In genomic region chr8:120244553-120244952, GRCm38 (mm10) we compare ENCODE assay signal across 21 mouse cellular contexts. TPM values are rescaled to one million over a fixed set of nuclear protein-coding genes. Genes with fewer than 3 reads are reported as not detected.
DNase-seq lines count a peak whose midpoint lies in the region; ATAC-seq and TF ChIP-seq lines count a peak whose summit lies in the region.
"Had no signal": no experiment of that assay in that cellular context is flagged by ENCODE, and none has a peak within 500 bp of the region (broad histone marks: within the 10 kb centered on the region; RNA-seq: fewer than 3 reads in every experiment).

No protein-coding gene starts in this region.

- H3K9ac ChIP-seq in heart, adult 2 months (ENCODE audit: low read depth, low read length): no peak overlapping the region
- H3K9ac ChIP-seq in liver, embryonic 14.5 days (replicated peaks): no peak overlapping the region
- no peak overlapping the region for H3K9ac ChIP-seq in liver, embryonic 11.5 days (ENCODE audit: low read depth, low read length)
- H3K9ac ChIP-seq: forebrain, embryonic 15.5 days; heart, embryonic 13.5 days; limb, embryonic 13.5 days had no signal

- no peak for TF ChIP-seq EP300 in heart, adult 2 months (IDR thresholded peaks at IDR 0.05; ENCODE audit: insufficient read depth, low read depth, low read length)
- TF ChIP-seq EP300 in liver, embryonic 14.5 days (IDR thresholded peaks at IDR 0.05; ENCODE audit: low read depth): no peak

- H3K79me2 ChIP-seq in heart, adult 2 months (replicated peaks; ENCODE audit: control insufficient read depth, insufficient read depth, low read length): no peaks in the 10 kb centered on the region; the same call in 1 of the 2 replicates

- no peaks in the 10 kb centered on the region for H3K27me3 ChIP-seq in heart, adult 2 months (ENCODE audit: control insufficient read depth, insufficient read depth, low read length)
- no peaks in the 10 kb centered on the region for H3K27me3 ChIP-seq in liver, embryonic 14.5 days (ENCODE audit: control insufficient read depth, insufficient read depth, low read length)
- no peaks in the 10 kb centered on the region for H3K27me3 ChIP-seq in liver, embryonic 11.5 days (replicated peaks; ENCODE audit: control insufficient read depth, insufficient read depth, low read length)
- H3K27me3 ChIP-seq: forebrain, embryonic 15.5 days; heart, embryonic 13.5 days; limb, embryonic 13.5 days had no signal

- no peak overlapping the region for H3K4me3 ChIP-seq in heart, adult 2 months
- no peak overlapping the region for H3K4me3 ChIP-seq in liver, embryonic 14.5 days (ENCODE audit: insufficient read depth in 1 of 2, low read depth in 2 of 2, low read length in 2 of 2)
- no peak overlapping the region for H3K4me3 ChIP-seq in liver, embryonic 11.5 days (ENCODE audit: low read depth, low read length)
- no peak overlapping the region for H3K4me3 ChIP-seq in bone marrow macrophage, adult 2 months (ENCODE audit: insufficient read depth, low read length)
- H3K4me3 ChIP-seq: forebrain, embryonic 15.5 days; heart, embryonic 13.5 days; limb, embryonic 13.5 days; midbrain, embryonic 10.5 days had no signal

- no peak overlapping the region for H3K27ac ChIP-seq in heart, adult 2 months
- no peak overlapping the region for H3K27ac ChIP-seq in liver, embryonic 14.5 days
- no peak overlapping the region for H3K27ac ChIP-seq in liver, embryonic 11.5 days (ENCODE audit: low read depth, low read length)
- H3K27ac ChIP-seq in bone marrow macrophage, adult 2 months (ENCODE audit: insufficient read depth, low read depth, low read length): no peak overlapping the region
- H3K27ac ChIP-seq: forebrain, embryonic 15.5 days; heart, embryonic 13.5 days; limb, embryonic 13.5 days; midbrain, embryonic 10.5 days had no signal

- DNase-seq in heart, adult 2 months: no peak
- no peak for DNase-seq in heart, postnatal 4 days
- DNase-seq in liver, embryonic 14.5 days (ENCODE audit: low read depth in 3 of 3, low spot score in 3 of 3): no peak
- no peak for DNase-seq in liver, embryonic 11.5 days (ENCODE audit: low spot score)
- DNase-seq in A20 (ENCODE audit: low read depth, low spot score): peak; percentile 47
- no peak for DNase-seq in frontal cortex, adult 2 months (ENCODE audit: extremely low spot score in 1 of 2, low spot score in 1 of 2)
- no peak for DNase-seq in layer of hippocampus, adult 9-11 months
- DNase-seq: adrenal gland, postnatal 25 days; B cell, adult 2 months; cerebellum, adult 9-11 months; gastrocnemius, postnatal 36 days; kidney, adult 8-10 months; lung, postnatal 36 days; retina, postnatal 1 day; thymus, postnatal 25 days had no signal

- no peak for ATAC-seq in liver, embryonic 14.5 days (ENCODE audit: insufficient read depth)
- no peak for ATAC-seq in liver, embryonic 11.5 days (replicated peaks; ENCODE audit: low FRiP score)
- ATAC-seq: activated CD4-positive, CD25-positive, alpha-beta regulatory T cell, adult 4 months; forebrain, embryonic 15.5 days had no signal

- H3K4me1 ChIP-seq in heart, adult 2 months (ENCODE audit: control insufficient read depth, insufficient read depth, low read length): peaks cover 2% of the 10 kb centered on the region
- no peaks in the 10 kb centered on the region for H3K4me1 ChIP-seq in liver, embryonic 14.5 days (replicated peaks; ENCODE audit: control insufficient read depth in 2 of 2, insufficient read depth in 2 of 2, low read length in 1 of 2)
- 0 out of 2 replicates have a peak, but pooled peaks cover under 1% of the 10 kb centered on the region for H3K4me1 ChIP-seq in liver, embryonic 11.5 days (replicated peaks; ENCODE audit: control insufficient read depth, insufficient read depth, low read length)
- H3K4me1 ChIP-seq in bone marrow macrophage, adult 2 months (ENCODE audit: control insufficient read depth, insufficient read depth, low read length): peaks cover 24% of the 10 kb centered on the region
- H3K4me1 ChIP-seq: forebrain, embryonic 15.5 days had no signal

- H3K9me3 ChIP-seq in liver, embryonic 14.5 days (ENCODE audit: control insufficient read depth, low read length): no peaks in the 10 kb centered on the region
- peaks cover 2% of the 10 kb centered on the region; the same call in 1 of the 2 replicates for H3K9me3 ChIP-seq in liver, embryonic 11.5 days (ENCODE audit: control insufficient read depth, low read length)
- H3K9me3 ChIP-seq: forebrain, embryonic 15.5 days had no signal

- TF ChIP-seq CTCF in heart, adult 2 months (IDR thresholded peaks at IDR 0.05): peak; percentile 44
- TF ChIP-seq CTCF in liver, embryonic 14.5 days (IDR thresholded peaks at IDR 0.05; ENCODE audit: low read depth): peak; percentile 46
- peak; percentile 40; the same call in 1 of the 2 replicates for TF ChIP-seq CTCF in bone marrow macrophage, adult 2 months (IDR thresholded peaks at IDR 0.05; ENCODE audit: low read depth, low read length)

- no peaks in the 10 kb centered on the region for H3K36me3 ChIP-seq in heart, adult 2 months (ENCODE audit: control insufficient read depth, insufficient read depth, low read length)
- no peaks in the 10 kb centered on the region for H3K36me3 ChIP-seq in liver, embryonic 14.5 days (replicated peaks; ENCODE audit: control insufficient read depth, insufficient read depth, low read depth)
- peaks cover 4% of the 10 kb centered on the region; the same call in 1 of the 2 replicates for H3K36me3 ChIP-seq in liver, embryonic 11.5 days (ENCODE audit: control insufficient read depth, insufficient read depth, low read length)
- H3K36me3 ChIP-seq: forebrain, embryonic 15.5 days had no signal

- H3K4me2 ChIP-seq in liver, embryonic 14.5 days (ENCODE audit: low read depth): no peak overlapping the region
- no peak overlapping the region for H3K4me2 ChIP-seq in liver, embryonic 11.5 days
- H3K4me2 ChIP-seq: forebrain, embryonic 15.5 days; heart, embryonic 13.5 days; limb, embryonic 13.5 days had no signal

- intact Hi-C loops in heart, adult 2 months (cut with DNase I): no loop called here

- 95% methylated on average over 10 of the region's 10 CpGs for WGBS in heart, adult 2 months
- 78% methylated on average over 10 of the region's 10 CpGs for WGBS in liver, embryonic 14.5 days (ENCODE audit: insufficient replicate concordance)
- 87% methylated on average over 10 of the region's 10 CpGs for WGBS in liver, embryonic 11.5 days

- TF ChIP-seq POLR2A in heart, adult 2 months (IDR thresholded peaks at IDR 0.05; ENCODE audit: insufficient read depth, low read depth, low read length): no peak
- no peak for TF ChIP-seq POLR2A in bone marrow macrophage, adult 2 months (IDR thresholded peaks at IDR 0.05; ENCODE audit: borderline replicate concordance, low read depth, low read length)

RNA-seq across cellular contexts. Expression of gene Gse1, which starts 16.3 kb away (rescaled TPM):
- 10 to 100 TPM; 21.0 to 24.3 TPM for total RNA-seq in heart, adult 2 months (2021)
- polyA plus RNA-seq in heart, adult 2 months (2012; rRNA removed): 12.1 and 12.8 TPM in 2 replicates
- 10 to 100 TPM; 33.5 to 37.4 TPM for total RNA-seq in heart, postnatal 4 days (2021)
- polyA plus RNA-seq in liver, embryonic 14.5 days (2012; rRNA removed): 14.9 and 16.0 TPM in 2 replicates
- 11.4 and 13.9 TPM in 2 replicates for polyA plus RNA-seq in liver, embryonic 14.5 days (2014; fragmentation: Nextera tagmentation; extraction: Ambion mirVana)
- polyA plus RNA-seq in liver, embryonic 11.5 days (2014; fragmentation: Nextera tagmentation; extraction: Ambion mirVana): 23.1 and 25.3 TPM in 2 replicates
- 12.4 and 15.1 TPM in 2 replicates for polyA plus RNA-seq in bone marrow macrophage, adult 2 months (2012; ENCODE audit: insufficient read depth, insufficient read length, missing spikeins)
- 56.7 and 57.1 TPM in 2 replicates for polyA plus RNA-seq in frontal cortex, adult 2 months (2012; rRNA removed)
